Mouse (Mus musculus): ENCODE measurements around the gene Igsf11. TPM values are rescaled to one million over a fixed set of nuclear protein-coding genes. Genes with fewer than 3 reads are reported as not detected.

Gene Igsf11
- polyA plus RNA-seq, 1 experiment from 2014 or later: 4.5 TPM

DNA sequence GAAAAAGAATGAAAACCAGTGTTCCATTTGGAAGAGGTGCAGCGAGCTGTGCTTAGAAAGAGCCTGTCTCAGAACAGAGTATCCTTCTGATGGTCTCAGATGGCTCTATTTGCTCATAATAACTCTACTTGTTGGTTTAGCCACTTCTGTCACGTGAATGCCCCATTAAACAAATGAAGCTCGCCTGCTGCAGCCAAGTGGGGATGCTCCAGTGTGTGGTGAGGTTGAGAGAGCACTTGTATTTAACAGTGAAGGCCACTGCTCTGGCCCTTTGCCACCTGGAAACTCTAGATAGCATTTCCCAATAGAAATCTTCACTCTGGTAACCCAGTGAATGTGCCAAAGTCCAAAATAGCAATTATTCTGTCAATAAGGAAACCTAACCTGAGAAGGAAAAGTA lies 92.9 kb downstream of the Igsf11 start:
- Histone ChIP-seq H3K27ac (no peak overlapping the region), H3K27me3 (ENCODE audit: control insufficient read depth, insufficient read depth, low read length) (no peaks in the 10 kb centered on the region), H3K4me3 (replicated peaks; ENCODE audit: low read length) (no peak overlapping the region), H3K9ac (no peak overlapping the region), H3K4me1 (replicated peaks; ENCODE audit: control insufficient read depth, insufficient read depth, low read length) (peaks cover 9% of the 10 kb centered on the region; the same call in 1 of the 2 replicates), H3K4me2 (replicated peaks) (no peak overlapping the region), H3K9me3 (ENCODE audit: control insufficient read depth, low read length) (no peaks in the 10 kb centered on the region), H3K36me3 (replicated peaks; ENCODE audit: control insufficient read depth, insufficient read depth) (no peaks in the 10 kb centered on the region)
- DNase-seq (ENCODE audit: low spot score) (peak; percentile 40), ATAC-seq (ENCODE audit: low FRiP score) (peak; percentile 70; the same call in 1 of the 2 replicates)
- 40% methylated on average over 3 of the region's 3 CpGs for WGBS

DNA sequence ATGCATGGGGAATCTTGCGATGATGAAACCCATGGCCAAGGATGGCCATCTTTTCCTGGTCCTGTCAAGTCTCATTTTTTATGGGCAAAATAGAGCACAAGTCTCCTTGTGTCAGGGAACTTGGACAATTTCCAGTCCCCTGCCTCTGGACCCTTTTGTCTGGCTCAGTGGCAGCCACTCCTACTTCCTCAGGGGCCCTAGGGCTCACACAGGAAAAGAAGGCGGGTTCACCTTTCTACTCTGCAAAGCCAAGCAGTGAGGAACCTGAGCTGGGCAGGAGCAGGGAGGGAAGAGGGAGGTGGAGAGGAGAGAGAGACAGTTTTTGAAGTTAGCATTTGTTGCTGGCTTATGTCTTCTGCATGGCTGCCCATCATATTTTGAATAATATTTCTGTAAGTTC lies 93.9 kb downstream of the Igsf11 start:
- H3K4me2 ChIP-seq (replicated peaks): no peak overlapping the region
- H3K27me3 ChIP-seq (ENCODE audit: control insufficient read depth, insufficient read depth, low read length): no peaks in the 10 kb centered on the region
- H3K36me3 ChIP-seq (replicated peaks; ENCODE audit: control insufficient read depth, insufficient read depth): no peaks in the 10 kb centered on the region
- H3K27ac ChIP-seq: no peak overlapping the region
- no peaks in the 10 kb centered on the region for H3K9me3 ChIP-seq (ENCODE audit: control insufficient read depth, low read length)
- no peak for DNase-seq (ENCODE audit: low spot score)
- H3K4me1 ChIP-seq (replicated peaks; ENCODE audit: control insufficient read depth, insufficient read depth, low read length): peaks cover 9% of the 10 kb centered on the region; the same call in 1 of the 2 replicates
- H3K9ac ChIP-seq: no peak overlapping the region
- WGBS: 65% methylated on average over 2 of the region's 2 CpGs
- H3K4me3 ChIP-seq (replicated peaks; ENCODE audit: low read length): no peak overlapping the region
- ATAC-seq (ENCODE audit: low FRiP score): no peak

DNA sequence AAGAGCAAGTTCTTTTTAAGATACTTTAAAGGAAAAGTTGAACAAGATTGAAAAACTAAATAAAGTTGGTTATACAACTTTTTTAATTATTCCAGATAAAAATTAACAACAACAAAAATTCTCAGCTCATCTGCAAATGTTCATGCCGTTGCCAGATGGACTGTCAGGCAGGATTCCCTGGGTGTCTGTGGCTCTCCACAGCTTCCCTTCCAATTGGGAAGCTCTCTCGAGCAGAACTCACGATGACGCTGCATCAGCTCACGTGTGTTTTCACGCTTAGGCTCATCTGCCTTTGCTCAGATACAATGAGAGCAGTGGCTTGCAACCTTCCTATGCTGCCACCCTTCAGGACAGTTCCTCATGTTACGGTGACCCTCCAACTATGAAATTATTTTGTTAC lies 101.2 kb downstream of the Igsf11 start:
- 86% methylated on average over 7 of the region's 7 CpGs for WGBS
- no peak for DNase-seq (ENCODE audit: low spot score)
- Histone ChIP-seq H3K9me3 (ENCODE audit: control insufficient read depth, low read length) (no peaks in the 10 kb centered on the region), H3K27me3 (ENCODE audit: control insufficient read depth, insufficient read depth, low read length) (no peaks in the 10 kb centered on the region), H3K36me3 (replicated peaks; ENCODE audit: control insufficient read depth, insufficient read depth) (no peaks in the 10 kb centered on the region), H3K4me1 (replicated peaks; ENCODE audit: control insufficient read depth, insufficient read depth, low read length) (no peaks in the 10 kb centered on the region; the same call in 1 of the 2 replicates), H3K4me3 (replicated peaks; ENCODE audit: low read length) (no peak overlapping the region), H3K4me2 (replicated peaks) (no peak overlapping the region), H3K27ac (no peak overlapping the region), H3K9ac (no peak overlapping the region)
- ATAC-seq (ENCODE audit: low FRiP score): no peak

DNA sequence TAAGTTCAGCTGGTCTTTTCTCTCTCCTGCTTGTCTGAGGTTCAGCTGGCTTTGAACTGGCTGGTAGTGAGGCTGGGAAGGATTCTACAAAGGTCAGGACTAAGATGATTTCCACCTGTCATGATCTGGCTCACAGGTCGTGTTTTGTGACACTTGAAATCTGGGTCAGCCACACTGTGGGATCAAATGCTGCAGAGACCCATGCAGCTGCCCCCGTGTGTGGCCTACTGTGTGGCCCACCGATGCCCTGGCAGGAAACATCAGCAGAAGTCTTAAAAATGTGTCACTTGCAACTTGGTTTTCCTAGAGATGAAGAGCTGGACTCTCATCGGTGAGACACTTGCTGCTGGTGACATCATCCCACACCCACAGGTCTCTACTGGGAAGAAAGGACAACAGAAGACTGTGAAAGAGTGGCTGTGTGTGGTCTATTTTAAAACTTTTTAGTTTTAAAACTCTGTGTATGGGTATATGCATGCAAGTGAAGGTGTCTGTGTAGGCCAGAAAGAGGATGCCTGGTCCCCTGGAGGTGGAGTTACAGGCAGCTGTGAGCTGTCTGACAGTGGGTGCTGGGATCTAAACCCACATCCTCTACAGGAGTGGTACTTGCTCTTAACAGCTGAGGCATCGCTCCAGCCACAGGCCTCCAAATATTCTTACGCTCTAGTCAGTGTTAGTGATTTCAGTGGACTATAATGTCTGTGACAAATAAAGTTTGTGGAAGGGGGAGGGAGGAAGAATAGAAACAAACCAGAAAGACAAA lies 106.2 kb downstream of the Igsf11 start:
- no peak overlapping the region for H3K4me3 ChIP-seq (replicated peaks; ENCODE audit: low read length)
- no peaks in the 10 kb centered on the region for H3K9me3 ChIP-seq (ENCODE audit: control insufficient read depth, low read length)
- H3K4me1 ChIP-seq (replicated peaks; ENCODE audit: control insufficient read depth, insufficient read depth, low read length): no peaks in the 10 kb centered on the region
- 73% methylated on average over 6 of the region's 6 CpGs for WGBS
- no peak overlapping the region for H3K27ac ChIP-seq
- no peak for ATAC-seq (ENCODE audit: low FRiP score)
- no peaks in the 10 kb centered on the region for H3K27me3 ChIP-seq (ENCODE audit: control insufficient read depth, insufficient read depth, low read length)
- no peaks in the 10 kb centered on the region for H3K36me3 ChIP-seq (replicated peaks; ENCODE audit: control insufficient read depth, insufficient read depth)
- no peak for DNase-seq (ENCODE audit: low spot score)
- no peak overlapping the region for H3K4me2 ChIP-seq (replicated peaks)
- no peak overlapping the region for H3K9ac ChIP-seq

DNA sequence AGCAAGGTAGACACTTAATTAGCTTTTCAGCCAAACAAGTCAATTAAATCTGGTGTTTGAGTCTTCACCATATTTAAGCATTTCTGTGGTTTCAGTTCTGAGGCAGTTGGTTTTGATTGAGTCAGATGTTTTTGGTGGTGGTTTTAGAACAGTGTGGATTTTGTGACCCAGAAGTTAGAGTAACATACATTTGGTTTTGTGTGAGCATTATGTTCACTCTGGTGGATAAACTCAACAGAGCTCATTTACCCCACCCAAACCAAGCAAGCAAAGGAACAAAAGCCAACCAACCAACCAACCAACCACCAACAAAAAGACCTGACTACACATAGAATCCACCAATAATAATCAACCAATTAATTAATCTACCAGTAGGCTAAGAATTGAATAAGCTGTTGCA lies 106.8 kb downstream of the Igsf11 start:
- H3K9me3 ChIP-seq (ENCODE audit: control insufficient read depth, low read length): no peaks in the 10 kb centered on the region
- no peaks in the 10 kb centered on the region for H3K36me3 ChIP-seq (replicated peaks; ENCODE audit: control insufficient read depth, insufficient read depth)
- no peaks in the 10 kb centered on the region for H3K4me1 ChIP-seq (replicated peaks; ENCODE audit: control insufficient read depth, insufficient read depth, low read length)
- ATAC-seq (ENCODE audit: low FRiP score) (no peak), DNase-seq (ENCODE audit: low spot score) (no peak)
- no peak overlapping the region for H3K27ac ChIP-seq
- H3K27me3 ChIP-seq (ENCODE audit: control insufficient read depth, insufficient read depth, low read length): no peaks in the 10 kb centered on the region
- no peak overlapping the region for H3K9ac ChIP-seq
- no peak overlapping the region for H3K4me2 ChIP-seq (replicated peaks)
- H3K4me3 ChIP-seq (replicated peaks; ENCODE audit: low read length): no peak overlapping the region

DNA sequence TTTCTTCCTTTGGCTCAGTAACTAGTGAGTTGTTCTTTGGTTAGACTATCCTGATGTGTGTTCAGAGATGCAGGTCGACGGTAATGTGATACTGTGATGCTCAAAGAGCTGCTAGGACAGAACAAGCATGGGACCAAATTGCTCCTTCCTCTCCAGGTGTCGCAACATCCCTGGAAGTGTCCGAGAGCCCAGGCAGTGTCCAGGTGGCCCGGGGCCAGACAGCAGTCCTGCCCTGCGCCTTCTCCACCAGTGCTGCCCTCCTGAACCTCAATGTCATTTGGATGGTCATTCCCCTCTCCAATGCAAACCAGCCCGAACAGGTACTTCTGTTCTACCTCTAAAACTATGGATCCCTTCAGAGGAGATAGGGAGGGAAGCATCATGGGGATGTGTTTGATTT lies 114.5 kb downstream of the Igsf11 start:
- no peak for DNase-seq (ENCODE audit: low spot score)
- no peaks in the 10 kb centered on the region for H3K4me1 ChIP-seq (replicated peaks; ENCODE audit: control insufficient read depth, insufficient read depth, low read length)
- no peak overlapping the region for H3K4me3 ChIP-seq (replicated peaks; ENCODE audit: low read length)
- no peaks in the 10 kb centered on the region for H3K27me3 ChIP-seq (ENCODE audit: control insufficient read depth, insufficient read depth, low read length)
- no peaks in the 10 kb centered on the region for H3K36me3 ChIP-seq (replicated peaks; ENCODE audit: control insufficient read depth, insufficient read depth)
- no peak for ATAC-seq (ENCODE audit: low FRiP score)
- 0 out of 2 replicates have a peak, but pooled peaks cover 4% of the 10 kb centered on the region for H3K9me3 ChIP-seq (ENCODE audit: control insufficient read depth, low read length)
- no peak overlapping the region for H3K4me2 ChIP-seq (replicated peaks)
- 94% methylated on average over 7 of the region's 7 CpGs for WGBS
- H3K9ac ChIP-seq: no peak overlapping the region
- no peak overlapping the region for H3K27ac ChIP-seq

DNA sequence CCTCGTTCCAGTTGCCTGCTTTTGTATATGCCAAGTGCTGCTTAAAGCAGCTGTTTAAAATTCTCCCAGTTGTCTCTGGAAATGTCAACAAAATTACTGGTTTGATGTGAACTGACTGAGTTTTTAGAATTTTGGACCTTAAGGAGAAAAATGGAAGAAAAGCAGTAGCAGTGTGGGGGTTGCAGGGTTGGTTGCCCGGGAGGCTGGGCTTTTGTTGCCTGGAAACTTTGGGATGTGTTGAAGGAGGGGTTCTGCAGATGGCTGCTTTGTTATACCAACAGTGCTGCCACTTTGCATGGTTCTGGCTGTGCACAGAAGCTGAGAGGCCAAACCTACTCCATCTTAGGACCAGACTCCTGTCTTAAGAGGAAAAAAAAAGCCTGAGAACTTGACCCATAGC lies 127.0 kb downstream of the Igsf11 start:
- no peaks in the 10 kb centered on the region for H3K36me3 ChIP-seq (replicated peaks; ENCODE audit: control insufficient read depth, insufficient read depth)
- DNase-seq (ENCODE audit: low spot score) (no peak), ATAC-seq (ENCODE audit: low FRiP score) (peak; percentile 46; the same call in 1 of the 2 replicates)
- no peak overlapping the region for H3K4me2 ChIP-seq (replicated peaks)
- H3K4me3 ChIP-seq (replicated peaks; ENCODE audit: low read length): no peak overlapping the region
- H3K27ac ChIP-seq: no peak overlapping the region
- H3K9me3 ChIP-seq (ENCODE audit: control insufficient read depth, low read length): peaks cover 8% of the 10 kb centered on the region
- no peaks in the 10 kb centered on the region for H3K4me1 ChIP-seq (replicated peaks; ENCODE audit: control insufficient read depth, insufficient read depth, low read length)
- H3K9ac ChIP-seq: no peak overlapping the region
- H3K27me3 ChIP-seq (ENCODE audit: control insufficient read depth, insufficient read depth, low read length): no peaks in the 10 kb centered on the region
- WGBS: 16% methylated on average over 2 of the region's 2 CpGs

DNA sequence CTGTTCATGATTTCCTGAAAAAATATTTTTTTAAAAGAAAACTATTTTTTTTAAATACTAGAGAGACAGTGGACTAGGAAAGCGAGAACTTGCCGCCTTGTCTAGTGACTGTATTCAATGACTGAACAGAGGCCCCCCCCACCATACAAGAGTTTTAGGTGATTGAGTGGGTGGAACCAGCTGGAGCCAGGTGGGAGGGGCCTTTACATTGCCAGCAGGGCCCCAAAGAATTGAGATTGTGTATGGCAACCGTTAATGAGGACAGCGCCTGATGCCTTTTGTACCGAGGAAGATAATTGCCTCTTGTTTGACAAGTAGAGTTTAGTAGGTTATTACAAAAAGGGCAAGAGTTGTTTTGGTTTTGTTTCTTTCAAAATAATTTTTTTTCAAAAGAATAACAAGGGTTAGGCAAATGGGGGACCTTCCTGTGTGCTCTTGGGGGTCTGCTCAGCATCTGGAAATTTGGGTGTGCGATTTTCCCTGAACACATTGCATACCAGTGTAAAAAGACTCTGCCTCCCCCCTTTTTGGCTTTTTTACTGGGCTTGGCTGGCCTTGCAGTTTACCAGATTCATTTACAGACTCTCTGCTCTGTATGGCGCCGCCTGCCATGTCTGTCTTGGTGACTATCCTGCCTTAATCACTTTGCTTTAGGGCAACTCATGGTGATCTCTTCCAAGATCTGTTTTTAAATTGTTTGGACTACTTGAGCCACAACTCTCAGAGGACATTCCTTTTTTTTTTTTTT lies 133.7 kb downstream of the Igsf11 start:
- Histone ChIP-seq H3K36me3 (replicated peaks; ENCODE audit: control insufficient read depth, insufficient read depth) (no peaks in the 10 kb centered on the region), H3K27ac (no peak overlapping the region), H3K27me3 (ENCODE audit: control insufficient read depth, insufficient read depth, low read length) (no peaks in the 10 kb centered on the region), H3K4me3 (replicated peaks; ENCODE audit: low read length) (no peak overlapping the region), H3K4me1 (replicated peaks; ENCODE audit: control insufficient read depth, insufficient read depth, low read length) (no peaks in the 10 kb centered on the region), H3K4me2 (replicated peaks) (no peak overlapping the region), H3K9ac (no peak overlapping the region), H3K9me3 (ENCODE audit: control insufficient read depth, low read length) (no peaks in the 10 kb centered on the region)
- DNase-seq (ENCODE audit: low spot score) (no peak), ATAC-seq (ENCODE audit: low FRiP score) (no peak; the same call in 1 of the 2 replicates)
- 55% methylated on average over 8 of the region's 8 CpGs for WGBS

DNA sequence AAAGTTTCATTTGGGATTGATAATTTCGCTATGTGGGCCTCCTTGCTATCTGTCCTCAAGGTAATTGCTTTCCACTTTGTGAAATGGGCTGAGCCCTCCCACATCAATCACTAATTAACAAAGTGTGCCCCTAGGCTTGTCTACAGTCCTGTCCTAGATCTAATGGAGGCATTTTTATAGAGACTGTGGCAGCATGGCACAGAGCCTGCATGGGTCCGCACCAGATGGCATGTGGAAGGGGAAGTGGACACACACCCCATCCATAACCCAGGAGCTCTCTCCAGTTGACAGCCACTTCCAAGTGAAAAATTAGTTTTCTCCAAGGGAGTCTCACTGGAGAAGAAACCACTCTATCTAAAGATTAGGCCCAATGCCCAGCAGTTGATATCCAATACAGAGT lies 138.9 kb downstream of the Igsf11 start:
- Histone ChIP-seq H3K9me3 (ENCODE audit: control insufficient read depth, low read length) (no peaks in the 10 kb centered on the region), H3K27me3 (ENCODE audit: control insufficient read depth, insufficient read depth, low read length) (no peaks in the 10 kb centered on the region), H3K4me1 (replicated peaks; ENCODE audit: control insufficient read depth, insufficient read depth, low read length) (no peaks in the 10 kb centered on the region), H3K9ac (no peak overlapping the region), H3K4me3 (replicated peaks; ENCODE audit: low read length) (no peak overlapping the region), H3K36me3 (replicated peaks; ENCODE audit: control insufficient read depth, insufficient read depth) (no peaks in the 10 kb centered on the region), H3K27ac (no peak overlapping the region), H3K4me2 (replicated peaks) (no peak overlapping the region)
- DNase-seq (ENCODE audit: low spot score) (no peak), ATAC-seq (ENCODE audit: low FRiP score) (peak; percentile 83; the same call in 1 of the 2 replicates)
- 53% methylated on average over 2 of the region's 2 CpGs for WGBS
